Mouse (Mus musculus): ENCODE data around the gene Wsb1. TPM values are rescaled to one million over a fixed set of nuclear protein-coding genes. Genes with fewer than 3 reads are reported as not detected.

Gene Wsb1
- total and polyA plus RNA-seq, 3 experiments = 48.8 to 90.9 (median 57.0) TPM

DNA sequence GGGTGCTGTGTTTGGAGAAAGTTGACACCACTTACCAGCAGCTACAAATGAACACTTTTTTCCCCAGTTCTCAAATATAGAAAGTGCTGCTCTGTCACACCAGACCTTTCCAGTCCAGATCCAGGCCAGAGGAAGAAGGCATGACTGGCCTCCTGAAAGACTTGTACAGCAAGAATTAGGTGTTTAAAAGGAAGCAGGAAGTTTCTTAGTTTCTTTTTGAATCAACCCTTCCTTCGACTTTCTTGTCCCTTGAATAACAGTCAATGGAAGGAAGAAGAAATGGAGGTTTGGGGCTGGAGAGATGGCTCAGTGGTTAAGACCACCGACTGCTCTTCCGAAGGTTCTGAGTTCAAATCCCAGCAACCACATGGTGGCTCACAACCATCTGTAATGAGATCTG is 38.6 kb upstream of the Wsb1 start:
- Histone ChIP-seq H3K36me3 (ENCODE audit: control insufficient read depth in 1 of 2, insufficient read depth in 2 of 2, low read length in 2 of 2) (peaks cover 0 to 9% of the 10 kb centered on the region in 2 experiments; a peak in 2 of 4 replicates), H3K79me2 (ENCODE audit: control insufficient read depth, insufficient read depth, low read length, poor library complexity) (no peaks in the 10 kb centered on the region), H3K4me1 (ENCODE audit: control insufficient read depth in 1 of 2, insufficient read depth in 2 of 2, low read length in 2 of 2) (peaks cover 2 to 15% of the 10 kb centered on the region in 2 experiments), H3K4me3 (ENCODE audit: control insufficient read depth in 1 of 2, insufficient read depth in 1 of 2, low read depth in 2 of 2, low read length in 2 of 2) (no peak overlapping the region), H3K9me3 (replicated peaks; ENCODE audit: insufficient read depth, low read length) (no peaks in the 10 kb centered on the region), H3K9ac (ENCODE audit: control insufficient read depth, low read depth, low read length, poor library complexity, severe bottlenecking) (no peak overlapping the region), H3K27ac (ENCODE audit: control insufficient read depth, low read depth, low read length) (no peak overlapping the region), H3K27me3 (ENCODE audit: control insufficient read depth in 1 of 2, insufficient read depth in 2 of 2, low read length in 2 of 2) (no peaks in the 10 kb centered on the region)
- no peak for DNase-seq (ENCODE audit: low read depth, low spot score)
- TF ChIP-seq JUND (IDR thresholded peaks at IDR 0.05; ENCODE audit: low read depth, low read length) = no peak
- TF ChIP-seq CHD2 (IDR thresholded peaks at IDR 0.05; ENCODE audit: low read length) = no peak
- TF ChIP-seq MAFK (IDR thresholded peaks at IDR 0.05; ENCODE audit: borderline replicate concordance, low read depth, low read length) = no peak
- no peak for TF ChIP-seq RAD21 (IDR thresholded peaks at IDR 0.05; ENCODE audit: low read depth, low read length)
- TF ChIP-seq GATA1 (IDR thresholded peaks at IDR 0.05; ENCODE audit: low read depth, low read length) = no peak
- TF ChIP-seq MAX (IDR thresholded peaks at IDR 0.05; ENCODE audit: low read length) = no peak
- TF ChIP-seq TCF12 (IDR thresholded peaks at IDR 0.05; ENCODE audit: low read depth, low read length) = no peak
- no peak for TF ChIP-seq CHD1 (IDR thresholded peaks at IDR 0.05; ENCODE audit: low read depth, low read length)
- no peak for TF ChIP-seq POLR2AphosphoS5 (IDR thresholded peaks at IDR 0.05; ENCODE audit: borderline replicate concordance, low read depth, low read length)
- TF ChIP-seq USF1 (IDR thresholded peaks at IDR 0.05; ENCODE audit: low read depth, low read length) = no peak
- no peak for TF ChIP-seq USF2 (IDR thresholded peaks at IDR 0.05; ENCODE audit: borderline replicate concordance in 1 of 2, insufficient read depth in 1 of 2, low read depth in 1 of 2, low read length in 2 of 2)
- no peak for TF ChIP-seq RCOR1 (IDR thresholded peaks at IDR 0.05; ENCODE audit: low read depth, low read length)

DNA sequence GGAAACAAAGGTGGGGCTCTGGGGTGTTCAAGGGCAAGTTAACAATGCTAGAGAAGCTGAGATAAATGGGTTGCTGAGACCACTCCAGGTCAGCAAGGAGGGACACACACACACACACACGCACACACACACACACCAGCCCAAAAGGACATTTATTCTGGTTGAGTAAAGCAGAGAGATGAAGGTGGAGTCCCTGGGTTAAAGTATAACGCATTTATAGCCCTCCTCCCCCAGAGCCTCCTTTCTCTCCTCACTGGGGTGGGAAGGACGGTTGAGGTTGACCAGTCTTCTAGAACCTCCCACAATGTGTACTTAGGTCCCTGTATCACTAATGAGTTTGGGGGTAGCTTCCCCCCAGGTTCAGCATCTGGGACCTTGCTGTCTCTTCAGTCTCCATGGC is 37.7 kb upstream of the Wsb1 start:
- H3K79me2 ChIP-seq (ENCODE audit: control insufficient read depth, insufficient read depth, low read length, poor library complexity) = no peaks in the 10 kb centered on the region
- no peaks in the 10 kb centered on the region for H3K9me3 ChIP-seq (replicated peaks; ENCODE audit: insufficient read depth, low read length)
- H3K36me3 ChIP-seq (ENCODE audit: control insufficient read depth in 1 of 2, insufficient read depth in 2 of 2, low read length in 2 of 2) = peaks cover 0 to 17% of the 10 kb centered on the region in 2 experiments; a peak in 2 of 4 replicates
- no peak overlapping the region for H3K9ac ChIP-seq (ENCODE audit: control insufficient read depth, low read depth, low read length, poor library complexity, severe bottlenecking)
- H3K4me1 ChIP-seq (ENCODE audit: control insufficient read depth in 1 of 2, insufficient read depth in 2 of 2, low read length in 2 of 2) = peaks cover 9 to 24% of the 10 kb centered on the region in 2 experiments
- no peak for DNase-seq (ENCODE audit: low read depth, low spot score)
- H3K27me3 ChIP-seq (ENCODE audit: control insufficient read depth in 1 of 2, insufficient read depth in 2 of 2, low read length in 2 of 2) = no peaks in the 10 kb centered on the region
- no peak for TF ChIP-seq GABPA (IDR thresholded peaks at IDR 0.05; ENCODE audit: low read depth, low read length)
- TF ChIP-seq USF2 (IDR thresholded peaks at IDR 0.05; ENCODE audit: borderline replicate concordance in 1 of 2, insufficient read depth in 1 of 2, low read depth in 1 of 2, low read length in 2 of 2) = no peak
- no peak for TF ChIP-seq SIN3A (IDR thresholded peaks at IDR 0.05; ENCODE audit: low read length)
- no peak for TF ChIP-seq NRF1 (IDR thresholded peaks at IDR 0.05; ENCODE audit: insufficient read depth, low read depth, low read length, poor library complexity, severe bottlenecking)
- no peak for TF ChIP-seq JUND (IDR thresholded peaks at IDR 0.05; ENCODE audit: low read depth, low read length)
- no peak for TF ChIP-seq ZC3H11A (IDR thresholded peaks at IDR 0.05; ENCODE audit: low read depth, low read length)
- no peak for TF ChIP-seq POLR2AphosphoS5 (IDR thresholded peaks at IDR 0.05; ENCODE audit: borderline replicate concordance, low read depth, low read length)
- TF ChIP-seq NELFE (IDR thresholded peaks at IDR 0.05; ENCODE audit: low read depth, low read length) = no peak
- no peak for TF ChIP-seq MYC (IDR thresholded peaks at IDR 0.05; ENCODE audit: low read depth, low read length)
- no peak for TF ChIP-seq MXI1 (IDR thresholded peaks at IDR 0.05; ENCODE audit: low read depth, low read length)
- no peak for TF ChIP-seq ZMIZ1 (IDR thresholded peaks at IDR 0.05; ENCODE audit: low read depth, low read length)
- no peak overlapping the region for H3K4me3 ChIP-seq (ENCODE audit: control insufficient read depth in 1 of 2, insufficient read depth in 1 of 2, low read depth in 2 of 2, low read length in 2 of 2)
- H3K27ac ChIP-seq (ENCODE audit: control insufficient read depth, low read depth, low read length) = no peak overlapping the region

Data from MEL (cell line).